Mouse (Mus musculus) heart, adult 8-10 months (tissue): ENCODE results near the gene Cdk5r1. TPM values are rescaled to one million over a fixed set of nuclear protein-coding genes. Genes with fewer than 3 reads are reported as not detected.
A peak's percentile ranks its signal among the peaks of the same experiment; 100 is the strongest.

Experiments
- DNase-seq: peaks from one replicate; pipeline ENCODE4 v3.0.0; 2022; ENCODE audit warnings: low spot score
- total RNA-seq, 4 experiments: library from RNA; stranded (reverse); gene quantifications; 2 replicates each; pipeline ENCODE4 v1.2.4; 2022

Gene Cdk5r1
- total RNA-seq, 4 experiments from 2014 or later = 0.85 to 4.1 (median 1.4) TPM

GRCm38 (mm10) chr11:80503726-80504452 lies 27.1 kb downstream of the Cdk5r1 start:
- no peak for DNase-seq

- no peak for DNase-seq
Measured at GRCm38 (mm10) chr11:80504519-80505385, 27.9 kb downstream of the Cdk5r1 start.

- no peak for DNase-seq
Measured at GRCm38 (mm10) chr11:80505581-80505980, 28.8 kb downstream of the Cdk5r1 start.

GRCm38 (mm10) chr11:80506483-80506882 lies 29.7 kb downstream of the Cdk5r1 start:
- no peak for DNase-seq

- no peak for DNase-seq
Measured at GRCm38 (mm10) chr11:80507791-80508190, 31.0 kb downstream of the Cdk5r1 start.

- DNase-seq = no peak
Measured at GRCm38 (mm10) chr11:80508361-80509175, 31.7 kb downstream of the Cdk5r1 start.

GRCm38 (mm10) chr11:80509176-80509506 lies 32.3 kb downstream of the Cdk5r1 start:
- no peak for DNase-seq

GRCm38 (mm10) chr11:80510124-80510523 lies 33.3 kb downstream of the Cdk5r1 start:
- no peak for DNase-seq

GRCm38 (mm10) chr11:80512313-80513056 lies 35.7 kb downstream of the Cdk5r1 start:
- DNase-seq = no peak

- DNase-seq = no peak
Measured at GRCm38 (mm10) chr11:80513796-80514195, 37.0 kb downstream of the Cdk5r1 start.

- DNase-seq = no peak
Measured at GRCm38 (mm10) chr11:80515346-80515745, 38.5 kb downstream of the Cdk5r1 start.

- DNase-seq = no peak
Measured at GRCm38 (mm10) chr11:80515895-80516294, 39.1 kb downstream of the Cdk5r1 start.

- no peak for DNase-seq
Measured at GRCm38 (mm10) chr11:80518421-80519367, 41.9 kb downstream of the Cdk5r1 start.

GRCm38 (mm10) chr11:80521148-80521547 lies 44.3 kb downstream of the Cdk5r1 start:
- DNase-seq = no peak

- DNase-seq = peak; percentile 56
Measured at GRCm38 (mm10) chr11:80522852-80523251, 46.0 kb downstream of the Cdk5r1 start.

GRCm38 (mm10) chr11:80523410-80523809 lies 46.6 kb downstream of the Cdk5r1 start:
- DNase-seq = no peak

- no peak for DNase-seq
Measured at GRCm38 (mm10) chr11:80524213-80524612, 47.4 kb downstream of the Cdk5r1 start.

- no peak for DNase-seq
Measured at GRCm38 (mm10) chr11:80527697-80528096, 50.9 kb downstream of the Cdk5r1 start.

GRCm38 (mm10) chr11:80529149-80529548 lies 52.3 kb downstream of the Cdk5r1 start:
- DNase-seq = no peak
